Mouse (Mus musculus): ENCODE measurements around the gene Nktr. TPM values are rescaled to one million over a fixed set of nuclear protein-coding genes. Genes with fewer than 3 reads are reported as not detected.

Nktr gene
- polyA plus RNA-seq (2015; fragmentation: Nextera tagmentation; extraction: Ambion mirVana): 45.3 and 63.1 TPM in 2 replicates

GRCm38 (mm10) chr9:121718792-121719318, at the start of gene Nktr:
Gene Nktr (plus strand): TSS chr9:121719169.
- peak; percentile 99 for ATAC-seq
- peak within 1 kb of the TSS; percentile 89 for H3K9ac ChIP-seq (ENCODE audit: low read depth, low read length)
- peak within 1 kb of the TSS; percentile 94 for H3K27ac ChIP-seq (ENCODE audit: low read length)
- H3K4me2 ChIP-seq (ENCODE audit: low read length): peak within 1 kb of the TSS; percentile 69
- H3K9me3 ChIP-seq (replicated peaks; ENCODE audit: control insufficient read depth, low read length, poor library complexity, severe bottlenecking): no peaks in the 10 kb centered on the region
- H3K36me3 ChIP-seq (ENCODE audit: control insufficient read depth, insufficient read depth, low read length): no peaks in the 10 kb centered on the region
- H3K4me1 ChIP-seq (ENCODE audit: control insufficient read depth, insufficient read depth, low read length): peaks cover 23% of the 10 kb centered on the region
- WGBS: 0% methylated on average over 57 of the region's 61 CpGs
- no peaks in the 10 kb centered on the region for H3K27me3 ChIP-seq (ENCODE audit: control insufficient read depth, insufficient read depth, low read depth, low read length)
- H3K4me3 ChIP-seq (ENCODE audit: low read depth, low read length): peak within 1 kb of the TSS; percentile 64

- Histone ChIP-seq H3K9me3 (replicated peaks; ENCODE audit: control insufficient read depth, low read length, poor library complexity, severe bottlenecking) (no peaks in the 10 kb centered on the region), H3K4me1 (ENCODE audit: control insufficient read depth, insufficient read depth, low read length) (peaks cover 6% of the 10 kb centered on the region), H3K4me3 (ENCODE audit: low read depth, low read length) (peak overlapping the region; percentile 47), H3K36me3 (ENCODE audit: control insufficient read depth, insufficient read depth, low read length) (no peaks in the 10 kb centered on the region), H3K4me2 (ENCODE audit: low read length) (peak overlapping the region; percentile 84), H3K27me3 (ENCODE audit: control insufficient read depth, insufficient read depth, low read depth, low read length) (peaks cover 3% of the 10 kb centered on the region), H3K27ac (ENCODE audit: low read length) (no peak overlapping the region), H3K9ac (ENCODE audit: low read depth, low read length) (peak overlapping the region; percentile 68)
- ATAC-seq: peak; percentile 72
- under 1% methylated on average over 28 of the region's 28 CpGs for WGBS
Measured at GRCm38 (mm10) chr9:121669348-121669791, 49.6 kb upstream of the Nktr start.

- ATAC-seq: no peak; the same call in 1 of the 2 replicates
- Histone ChIP-seq H3K4me2 (ENCODE audit: low read length) (no peak overlapping the region), H3K36me3 (ENCODE audit: control insufficient read depth, insufficient read depth, low read length) (no peaks in the 10 kb centered on the region), H3K4me3 (ENCODE audit: low read depth, low read length) (no peak overlapping the region), H3K27ac (ENCODE audit: low read length) (no peak overlapping the region), H3K9me3 (replicated peaks; ENCODE audit: control insufficient read depth, low read length, poor library complexity, severe bottlenecking) (no peaks in the 10 kb centered on the region), H3K9ac (ENCODE audit: low read depth, low read length) (no peak overlapping the region), H3K4me1 (ENCODE audit: control insufficient read depth, insufficient read depth, low read length) (peaks cover 6% of the 10 kb centered on the region), H3K27me3 (ENCODE audit: control insufficient read depth, insufficient read depth, low read depth, low read length) (peaks cover 3% of the 10 kb centered on the region)
- 18% methylated on average over 7 of the region's 7 CpGs for WGBS
Measured at GRCm38 (mm10) chr9:121671300-121671699, 47.7 kb upstream of the Nktr start.

GRCm38 (mm10) chr9:121672311-121672710, 46.7 kb upstream of the Nktr start:
- ATAC-seq: no peak

GRCm38 (mm10) chr9:121673716-121674115, 45.3 kb upstream of the Nktr start:
- Histone ChIP-seq H3K36me3 (ENCODE audit: control insufficient read depth, insufficient read depth, low read length) (no peaks in the 10 kb centered on the region), H3K9me3 (replicated peaks; ENCODE audit: control insufficient read depth, low read length, poor library complexity, severe bottlenecking) (no peaks in the 10 kb centered on the region), H3K4me3 (ENCODE audit: low read depth, low read length) (no peak overlapping the region), H3K27ac (ENCODE audit: low read length) (no peak overlapping the region), H3K9ac (ENCODE audit: low read depth, low read length) (no peak overlapping the region), H3K4me2 (ENCODE audit: low read length) (no peak overlapping the region), H3K4me1 (ENCODE audit: control insufficient read depth, insufficient read depth, low read length) (peaks cover 6% of the 10 kb centered on the region), H3K27me3 (ENCODE audit: control insufficient read depth, insufficient read depth, low read depth, low read length) (no peaks in the 10 kb centered on the region; the same call in 1 of the 2 replicates)
- no peak for ATAC-seq
- 84% methylated on average over 5 of the region's 5 CpGs for WGBS

More at GRCm38 (mm10) chr9:121672311-121672710, 46.7 kb upstream of the Nktr start:
- H3K27me3 ChIP-seq (ENCODE audit: control insufficient read depth, insufficient read depth, low read depth, low read length): peaks cover 3% of the 10 kb centered on the region
- H3K4me3 ChIP-seq (ENCODE audit: low read depth, low read length): no peak overlapping the region
- H3K27ac ChIP-seq (ENCODE audit: low read length): no peak overlapping the region
- no peak overlapping the region for H3K4me2 ChIP-seq (ENCODE audit: low read length)
- H3K9ac ChIP-seq (ENCODE audit: low read depth, low read length): no peak overlapping the region
- peaks cover 6% of the 10 kb centered on the region for H3K4me1 ChIP-seq (ENCODE audit: control insufficient read depth, insufficient read depth, low read length)
- H3K36me3 ChIP-seq (ENCODE audit: control insufficient read depth, insufficient read depth, low read length): no peaks in the 10 kb centered on the region
- WGBS: 77% methylated on average over 5 of the region's 5 CpGs
- no peaks in the 10 kb centered on the region for H3K9me3 ChIP-seq (replicated peaks; ENCODE audit: control insufficient read depth, low read length, poor library complexity, severe bottlenecking)

- Histone ChIP-seq H3K9ac (ENCODE audit: low read depth, low read length) (no peak overlapping the region), H3K27me3 (ENCODE audit: control insufficient read depth, insufficient read depth, low read depth, low read length) (no peaks in the 10 kb centered on the region; the same call in 1 of the 2 replicates), H3K36me3 (ENCODE audit: control insufficient read depth, insufficient read depth, low read length) (no peaks in the 10 kb centered on the region), H3K9me3 (replicated peaks; ENCODE audit: control insufficient read depth, low read length, poor library complexity, severe bottlenecking) (no peaks in the 10 kb centered on the region), H3K4me2 (ENCODE audit: low read length) (no peak overlapping the region), H3K4me3 (ENCODE audit: low read depth, low read length) (no peak overlapping the region), H3K4me1 (ENCODE audit: control insufficient read depth, insufficient read depth, low read length) (peaks cover under 1% of the 10 kb centered on the region; the same call in 1 of the 2 replicates), H3K27ac (ENCODE audit: low read length) (no peak overlapping the region)
- 93% methylated on average over 9 of the region's 9 CpGs for WGBS
- ATAC-seq: no peak
Measured at GRCm38 (mm10) chr9:121675011-121675410, 44.0 kb upstream of the Nktr start.

GRCm38 (mm10) chr9:121675556-121675955, 43.4 kb upstream of the Nktr start:
- H3K4me1 ChIP-seq (ENCODE audit: control insufficient read depth, insufficient read depth, low read length): no peaks in the 10 kb centered on the region; the same call in 1 of the 2 replicates
- H3K4me2 ChIP-seq (ENCODE audit: low read length): no peak overlapping the region
- H3K9me3 ChIP-seq (replicated peaks; ENCODE audit: control insufficient read depth, low read length, poor library complexity, severe bottlenecking): no peaks in the 10 kb centered on the region
- H3K36me3 ChIP-seq (ENCODE audit: control insufficient read depth, insufficient read depth, low read length): no peaks in the 10 kb centered on the region
- H3K27ac ChIP-seq (ENCODE audit: low read length): no peak overlapping the region
- no peak overlapping the region for H3K9ac ChIP-seq (ENCODE audit: low read depth, low read length)
- 96% methylated on average over 2 of the region's 2 CpGs for WGBS
- H3K4me3 ChIP-seq (ENCODE audit: low read depth, low read length): no peak overlapping the region
- no peaks in the 10 kb centered on the region for H3K27me3 ChIP-seq (ENCODE audit: control insufficient read depth, insufficient read depth, low read depth, low read length)
- ATAC-seq: no peak

GRCm38 (mm10) chr9:121677069-121677468, 41.9 kb upstream of the Nktr start:
- H3K4me2 ChIP-seq (ENCODE audit: low read length): no peak overlapping the region
- H3K27ac ChIP-seq (ENCODE audit: low read length): no peak overlapping the region
- H3K27me3 ChIP-seq (ENCODE audit: control insufficient read depth, insufficient read depth, low read depth, low read length): no peaks in the 10 kb centered on the region
- H3K4me1 ChIP-seq (ENCODE audit: control insufficient read depth, insufficient read depth, low read length): no peaks in the 10 kb centered on the region; the same call in 1 of the 2 replicates
- no peak overlapping the region for H3K9ac ChIP-seq (ENCODE audit: low read depth, low read length)
- H3K9me3 ChIP-seq (replicated peaks; ENCODE audit: control insufficient read depth, low read length, poor library complexity, severe bottlenecking): no peaks in the 10 kb centered on the region
- no peak for ATAC-seq
- no peaks in the 10 kb centered on the region; the same call in 1 of the 2 replicates for H3K36me3 ChIP-seq (ENCODE audit: control insufficient read depth, insufficient read depth, low read length)
- H3K4me3 ChIP-seq (ENCODE audit: low read depth, low read length): no peak overlapping the region
- WGBS: 78% methylated on average over 4 of the region's 4 CpGs

- Histone ChIP-seq H3K4me2 (ENCODE audit: low read length) (no peak overlapping the region), H3K4me1 (ENCODE audit: control insufficient read depth, insufficient read depth, low read length) (no peaks in the 10 kb centered on the region; the same call in 1 of the 2 replicates), H3K4me3 (ENCODE audit: low read depth, low read length) (no peak overlapping the region), H3K9me3 (replicated peaks; ENCODE audit: control insufficient read depth, low read length, poor library complexity, severe bottlenecking) (no peaks in the 10 kb centered on the region), H3K27ac (ENCODE audit: low read length) (no peak overlapping the region), H3K36me3 (ENCODE audit: control insufficient read depth, insufficient read depth, low read length) (no peaks in the 10 kb centered on the region; the same call in 1 of the 2 replicates), H3K9ac (ENCODE audit: low read depth, low read length) (no peak overlapping the region), H3K27me3 (ENCODE audit: control insufficient read depth, insufficient read depth, low read depth, low read length) (no peaks in the 10 kb centered on the region)
- no peak for ATAC-seq
- 80% methylated on average over 8 of the region's 8 CpGs for WGBS
Measured at GRCm38 (mm10) chr9:121677476-121677875, 41.5 kb upstream of the Nktr start.
